7 mouse cellular contexts compared by ENCODE assay signal in the genomic region with DNA sequence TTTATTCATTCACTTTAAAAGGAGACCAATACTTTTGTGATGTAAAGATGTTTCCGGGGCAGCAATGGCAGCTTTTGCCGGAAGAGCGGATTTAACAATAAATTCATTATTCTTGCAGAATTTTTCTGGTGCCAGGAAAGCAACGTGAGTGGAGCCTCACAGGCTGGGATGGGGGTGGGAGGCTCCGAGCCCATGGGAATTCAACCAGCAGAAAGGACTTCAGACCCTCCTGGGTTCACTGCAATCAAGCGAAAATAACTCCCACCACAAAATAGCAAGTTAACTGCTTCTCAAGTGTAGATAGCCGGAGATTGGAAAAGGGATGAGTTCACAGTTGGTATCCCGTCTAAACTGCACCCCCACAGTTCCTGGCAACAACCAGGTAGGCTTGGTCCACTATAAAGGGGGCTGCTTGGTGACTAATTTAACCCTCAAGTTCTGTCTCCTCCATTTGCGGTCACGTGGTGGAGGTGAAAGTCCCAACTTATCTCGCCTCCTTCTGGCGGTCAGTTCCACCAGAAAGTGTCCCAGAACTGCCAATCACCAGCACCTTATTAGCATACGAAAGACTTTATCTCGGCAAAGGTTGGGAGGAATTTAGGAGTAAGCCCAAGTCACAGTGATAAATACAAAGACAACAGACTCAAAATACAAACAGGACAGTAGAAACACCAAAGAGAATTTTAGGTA.
DNase-seq lines count a peak whose midpoint lies in the region; ATAC-seq and TF ChIP-seq lines count a peak whose summit lies in the region.

No protein-coding gene starts in this region.

- H3K4me3 ChIP-seq in forebrain, embryonic 11.5 days (ENCODE audit: low read depth, low read length) = no peak overlapping the region
- H3K4me3 ChIP-seq in layer of hippocampus, adult 2 months = peak overlapping the region; percentile 50
- H3K4me3 ChIP-seq in neural tube, embryonic 14.5 days (ENCODE audit: low read depth, low read length) = no peak overlapping the region

- no peaks in the 10 kb centered on the region for H3K27me3 ChIP-seq in forebrain, embryonic 11.5 days (ENCODE audit: control insufficient read depth, insufficient read depth, low read length)
- H3K27me3 ChIP-seq in neural tube, embryonic 14.5 days (ENCODE audit: control insufficient read depth, insufficient read depth, low read length) = no peaks in the 10 kb centered on the region

- peak; percentile 7 for DNase-seq in left cerebral cortex, adult 11 months (ENCODE audit: low spot score)
- DNase-seq in left cerebral cortex, adult 18-20 months (ENCODE audit: low spot score in 2 of 2) = no peak
- DNase-seq in forebrain, embryonic 11.5 days (ENCODE audit: low spot score) = no peak
- DNase-seq in layer of hippocampus, adult 2 months (ENCODE audit: low spot score in 2 of 2) = peak in 1 of 2 experiments; percentile 22
- DNase-seq in adrenal gland, postnatal 25 days = no peak
- DNase-seq in adrenal gland, postnatal 14 days = no peak

- peak overlapping the region; percentile 84; the same call in 1 of the 2 replicates for H3K27ac ChIP-seq in forebrain, embryonic 11.5 days (ENCODE audit: low read depth, low read length)
- H3K27ac ChIP-seq in layer of hippocampus, adult 2 months = peak overlapping the region; percentile 94
- H3K27ac ChIP-seq in neural tube, embryonic 14.5 days (ENCODE audit: low read depth, low read length) = peak overlapping the region; percentile 91

- peaks cover 9% of the 10 kb centered on the region; the same call in 1 of the 2 replicates for H3K4me1 ChIP-seq in forebrain, embryonic 11.5 days (replicated peaks; ENCODE audit: control insufficient read depth, insufficient read depth, low read length)
- H3K4me1 ChIP-seq in neural tube, embryonic 14.5 days (ENCODE audit: control insufficient read depth, insufficient read depth, low read length) = peaks cover 4% of the 10 kb centered on the region; the same call in 1 of the 2 replicates

- no peak for TF ChIP-seq CTCF in layer of hippocampus, adult 2 months (conservative IDR thresholded peaks at IDR 0.05)

- WGBS in forebrain, embryonic 11.5 days = 52% methylated on average over 14 of the region's 14 CpGs
- WGBS in neural tube, embryonic 14.5 days = 31% methylated on average over 14 of the region's 14 CpGs

- peak; percentile 39 for ATAC-seq in forebrain, embryonic 11.5 days (replicated peaks; ENCODE audit: low FRiP score)
- peak; percentile 52 for ATAC-seq in neural tube, embryonic 14.5 days (ENCODE audit: low read depth)

- H3K9me3 ChIP-seq in forebrain, embryonic 11.5 days (ENCODE audit: control insufficient read depth, low read length) = no peaks in the 10 kb centered on the region
- no peaks in the 10 kb centered on the region for H3K9me3 ChIP-seq in neural tube, embryonic 14.5 days (ENCODE audit: control insufficient read depth, low read length)

- H3K9ac ChIP-seq in forebrain, embryonic 11.5 days (ENCODE audit: low read length) = peak overlapping the region; percentile 12; the same call in 1 of the 2 replicates
- no peak overlapping the region for H3K9ac ChIP-seq in neural tube, embryonic 14.5 days (replicated peaks; ENCODE audit: low read depth, low read length)

- H3K4me2 ChIP-seq in forebrain, embryonic 11.5 days (ENCODE audit: low read depth, low read length, severe bottlenecking) = peak overlapping the region; percentile 21; the same call in 1 of the 2 replicates
- peak overlapping the region; percentile 57; the same call in 1 of the 2 replicates for H3K4me2 ChIP-seq in neural tube, embryonic 14.5 days (ENCODE audit: low read depth, low read length)

- H3K36me3 ChIP-seq in forebrain, embryonic 11.5 days (ENCODE audit: control insufficient read depth, insufficient read depth, low read length) = no peaks in the 10 kb centered on the region
- H3K36me3 ChIP-seq in neural tube, embryonic 14.5 days (ENCODE audit: control insufficient read depth, insufficient read depth, low read length) = no peaks in the 10 kb centered on the region
